Mouse (Mus musculus) ES-Bruce4 (cell line): ENCODE measurements around the gene Ctnnbl1. TPM values are rescaled to one million over a fixed set of nuclear protein-coding genes. Genes with fewer than 3 reads are reported as not detected.

Source experiments
- H3K27ac ChIP-seq: 2 replicates; pipeline ENCODE4 v1.5.1; 2012; ENCODE audit warnings: low read length, inconsistent platforms; ENCODE audit not compliant: insufficient read depth
- H3K27me3 ChIP-seq: 2 replicates; pipeline ENCODE4 v1.6.1; 2012; ENCODE audit warnings: mild to moderate bottlenecking, low read length, inconsistent platforms; ENCODE audit not compliant: control insufficient read depth, poor library complexity, insufficient read depth, severe bottlenecking
- H3K36me3 ChIP-seq: 2 replicates; pipeline ENCODE4 v1.6.1; 2012; ENCODE audit warnings: inconsistent platforms, mild to moderate bottlenecking, low read length, moderate library complexity; ENCODE audit not compliant: control insufficient read depth, poor library complexity, insufficient read depth, severe bottlenecking
- H3K4me1 ChIP-seq: one replicate; pipeline ENCODE4 v1.8.1; 2011; ENCODE audit warnings: low read length; ENCODE audit not compliant: control insufficient read depth, insufficient read depth
- H3K4me3 ChIP-seq: 2 replicates; pipeline ENCODE4 v1.5.1; 2011; ENCODE audit warnings: low read depth, mild to moderate bottlenecking, low read length
- H3K9ac ChIP-seq: 2 replicates; pipeline ENCODE4 v1.6.1; 2012; ENCODE audit warnings: low read depth, mild to moderate bottlenecking, inconsistent platforms; ENCODE audit not compliant: poor library complexity, severe bottlenecking
- H3K9me3 ChIP-seq: replicated peaks from 2 replicates; pipeline ENCODE4 v1.6.1; 2012; ENCODE audit warnings: mild to moderate bottlenecking, low read length, inconsistent platforms; ENCODE audit not compliant: control insufficient read depth, poor library complexity, insufficient read depth, severe bottlenecking
- CTCF ChIP-seq: IDR thresholded peaks from one replicate; pipeline ENCODE4 v1.8.1; 2011; ENCODE audit warnings: low read depth, low read length
- EP300 ChIP-seq: IDR thresholded peaks from 2 replicates; pipeline ENCODE4 v1.6.1; 2011; ENCODE audit warnings: low read depth, low read length; ENCODE audit not compliant: insufficient read depth
- POLR2A ChIP-seq: IDR thresholded peaks from one replicate; pipeline ENCODE4 v1.8.1; 2011; ENCODE audit warnings: low read length; ENCODE audit not compliant: insufficient read depth
- polyA plus RNA-seq: library from polyadenylated mRNA; stranded (reverse); fragments of >200 nt; gene quantifications from 2 replicates; pipeline ENCODE4 v1.2.4, GENCODE M21; 2011; ENCODE audit warnings: low read depth; ENCODE audit not compliant: missing spikeins, insufficient read depth, insufficient read length

Gene Ctnnbl1
- polyA plus RNA-seq, 1 experiment: 37.2 TPM

DNA sequence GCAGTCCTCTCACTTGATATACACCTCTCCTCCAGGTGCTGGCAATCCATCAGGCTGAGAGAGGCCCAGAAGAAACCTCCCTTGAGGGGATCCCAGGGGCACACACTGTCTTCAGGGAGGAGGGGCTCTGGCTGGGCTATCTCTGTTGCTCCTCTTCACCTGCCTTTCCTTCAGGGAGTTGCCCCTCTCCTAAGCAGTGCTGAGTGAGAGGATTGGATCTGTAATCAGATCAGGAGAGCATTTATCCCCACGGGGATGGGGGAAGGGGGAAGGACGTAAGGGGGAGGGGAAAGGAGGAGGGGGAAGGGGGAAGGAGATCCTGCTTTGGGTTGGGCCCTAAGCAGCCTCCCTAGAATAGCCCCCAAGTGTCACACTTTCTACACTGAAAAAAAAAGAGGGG is 190.6 kb downstream of the Ctnnbl1 start:
- Histone ChIP-seq H3K9me3 (no peaks in the 10 kb centered on the region), H3K27ac (no peak overlapping the region), H3K4me3 (peak overlapping the region; percentile 34), H3K36me3 (no peaks in the 10 kb centered on the region), H3K9ac (peak overlapping the region; percentile 7), H3K27me3 (no peaks in the 10 kb centered on the region), H3K4me1 (peaks cover 4% of the 10 kb centered on the region)
- TF ChIP-seq CTCF: no peak
- TF ChIP-seq EP300: no peak
- TF ChIP-seq POLR2A: no peak

DNA sequence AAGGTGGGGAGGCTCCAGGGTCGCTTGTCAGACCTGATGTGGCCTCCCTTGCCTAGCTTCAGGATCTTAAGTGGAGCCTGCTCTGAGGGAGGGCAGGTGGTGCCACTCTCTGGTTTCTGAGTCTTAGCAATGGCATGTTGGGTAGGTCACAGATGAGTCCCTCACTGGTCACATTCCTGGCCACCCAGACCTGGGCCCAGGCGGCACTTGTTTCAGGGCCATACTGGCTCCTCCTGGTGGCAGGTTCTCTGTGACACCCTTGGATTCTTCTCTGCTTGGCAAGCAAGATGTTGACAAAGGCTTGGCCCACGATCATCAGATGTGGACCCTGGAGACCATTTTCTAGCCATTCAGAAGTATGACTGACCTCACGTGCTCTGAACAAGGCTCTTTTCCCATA is 195.5 kb downstream of the Ctnnbl1 start:
- Histone ChIP-seq H3K4me1 (peaks cover 4% of the 10 kb centered on the region), H3K9me3 (no peaks in the 10 kb centered on the region), H3K4me3 (no peak overlapping the region), H3K9ac (no peak overlapping the region), H3K36me3 (no peaks in the 10 kb centered on the region), H3K27me3 (no peaks in the 10 kb centered on the region), H3K27ac (no peak overlapping the region)
- TF ChIP-seq EP300 (no peak), CTCF (peak; percentile 8)

- Histone ChIP-seq H3K36me3 (no peaks in the 10 kb centered on the region), H3K9me3 (no peaks in the 10 kb centered on the region), H3K4me1 (no peaks in the 10 kb centered on the region), H3K27ac (no peak overlapping the region), H3K9ac (no peak overlapping the region), H3K27me3 (no peaks in the 10 kb centered on the region), H3K4me3 (no peak overlapping the region)
- TF ChIP-seq POLR2A: no peak
These were observed 198.4 kb downstream of the Ctnnbl1 start for GRCm38 (mm10) chr2:157935444-157936171.

GRCm38 (mm10) chr2:157936676-157937075 is 199.5 kb downstream of the Ctnnbl1 start:
- Histone ChIP-seq H3K36me3 (no peaks in the 10 kb centered on the region), H3K27me3 (no peaks in the 10 kb centered on the region), H3K9ac (no peak overlapping the region), H3K4me3 (no peak overlapping the region), H3K9me3 (no peaks in the 10 kb centered on the region), H3K4me1 (no peaks in the 10 kb centered on the region), H3K27ac (no peak overlapping the region)
- TF ChIP-seq CTCF: peak; percentile 31
- TF ChIP-seq POLR2A: no peak
- TF ChIP-seq EP300: no peak

DNA sequence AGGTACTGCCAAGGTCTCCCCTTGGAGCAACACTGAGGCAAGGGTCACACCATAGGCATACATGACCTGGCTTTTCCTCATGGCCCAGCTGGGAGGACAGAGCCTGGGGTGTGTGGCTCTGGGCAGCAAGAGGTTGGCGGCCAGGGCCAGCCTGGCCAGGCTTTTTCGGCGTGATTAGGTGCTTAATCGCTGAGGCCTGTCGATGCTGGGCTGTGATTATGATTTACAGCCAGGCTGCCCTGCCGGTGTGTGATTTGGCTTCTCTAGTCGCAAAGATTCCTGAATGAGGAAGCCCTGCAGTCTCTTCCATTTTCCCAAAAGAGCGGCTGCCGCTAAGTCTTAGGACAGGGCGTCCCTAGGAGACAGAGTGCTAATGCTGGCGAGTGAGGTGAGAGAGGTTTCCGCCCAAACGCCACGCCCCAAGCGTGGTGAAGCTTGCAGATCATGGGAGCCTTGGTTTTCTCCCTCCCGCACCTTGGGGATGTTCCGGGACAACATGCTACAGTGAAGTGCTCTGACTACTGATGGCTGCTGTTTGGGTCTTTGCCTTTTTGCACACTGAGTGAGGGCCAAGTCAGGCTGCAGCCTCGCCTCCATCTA is 203.5 kb downstream of the Ctnnbl1 start:
- no peak overlapping the region for H3K9ac ChIP-seq
- H3K9me3 ChIP-seq: no peaks in the 10 kb centered on the region
- H3K27ac ChIP-seq: no peak overlapping the region
- H3K27me3 ChIP-seq: no peaks in the 10 kb centered on the region
- H3K4me3 ChIP-seq: peak overlapping the region; percentile 26
- no peaks in the 10 kb centered on the region for H3K36me3 ChIP-seq
- H3K4me1 ChIP-seq: no peaks in the 10 kb centered on the region
- TF ChIP-seq CTCF (no peak), EP300 (no peak), POLR2A (no peak)

Other genes with a start within 250 kb of the Ctnnbl1 start
- gene Nnat, start 177.3 kb upstream of the Ctnnbl1 start, polyA plus RNA-seq: 42.8 and 48.6 TPM in 2 replicates
- 49.1 and 56.7 TPM in 2 replicates for gene Blcap, start 166.1 kb upstream of the Ctnnbl1 start, polyA plus RNA-seq
- gene Vstm2l, start 177.3 kb downstream of the Ctnnbl1 start, polyA plus RNA-seq: not detected in 2 replicates